Mouse (Mus musculus) MEL (cell line): Measurements from ENCODE around the gene Pgpep1l.

Experiments used
- CTCF ChIP-seq, 3 experiments: IDR thresholded peaks in 2 of 3; conservative IDR thresholded peaks in 1 of 3; 2 replicates each; pipeline ENCODE4 v1.5.1; 2011 to 2012; ENCODE audit warnings: low read length in 3 of 3, low read depth in 2 of 3, mild to moderate bottlenecking in 2 of 3, improper control_type of control experiment in 1 of 3, inconsistent platforms in 1 of 3, mixed read lengths in 1 of 3, moderate library complexity in 1 of 3; ENCODE audit not compliant: control insufficient read depth in 1 of 3, insufficient read depth in 1 of 3, poor library complexity in 1 of 3, severe bottlenecking in 1 of 3
- GATA1 ChIP-seq: IDR thresholded peaks from 2 replicates; pipeline ENCODE4 v1.6.1; 2011; ENCODE audit warnings: low read depth, low read length, improper control_type of control experiment

GRCm38 (mm10) chr7:68273515-68273914 lies 9.5 kb upstream of the Pgpep1l start, which contains the start of gene Fam169b:
- TF ChIP-seq CTCF (IDR thresholded peaks at IDR 0.05 in 2 of 3, conservative IDR thresholded peaks at IDR 0.05 in 1 of 3; ENCODE audit: control insufficient read depth in 1 of 3, insufficient read depth in 1 of 3, low read depth in 2 of 3, low read length in 3 of 3, poor library complexity in 1 of 3, severe bottlenecking in 1 of 3) (no peak), GATA1 (no peak)
